Mouse (Mus musculus) heart, postnatal 0 days (tissue): ENCODE measurements at regions not wholly inside any gene's neighbourhood (a gene's known extent, or its start where the extent isn't known, plus 50 kb on each side); places are given as distances from the start of the nearest gene placed in this dataset.
A peak's percentile ranks its signal among the peaks of the same experiment; 100 is the strongest.

Source experiments
- CTCF ChIP-seq: IDR thresholded peaks from 2 replicates; pipeline ENCODE4 v1.5.1; 2016; ENCODE audit warnings: antibody characterized with exemption, control low read depth, low read depth
- EP300 ChIP-seq: IDR thresholded peaks from 2 replicates; pipeline ENCODE4 v1.6.1; 2016; ENCODE audit warnings: antibody characterized with exemption, low read depth

DNA sequence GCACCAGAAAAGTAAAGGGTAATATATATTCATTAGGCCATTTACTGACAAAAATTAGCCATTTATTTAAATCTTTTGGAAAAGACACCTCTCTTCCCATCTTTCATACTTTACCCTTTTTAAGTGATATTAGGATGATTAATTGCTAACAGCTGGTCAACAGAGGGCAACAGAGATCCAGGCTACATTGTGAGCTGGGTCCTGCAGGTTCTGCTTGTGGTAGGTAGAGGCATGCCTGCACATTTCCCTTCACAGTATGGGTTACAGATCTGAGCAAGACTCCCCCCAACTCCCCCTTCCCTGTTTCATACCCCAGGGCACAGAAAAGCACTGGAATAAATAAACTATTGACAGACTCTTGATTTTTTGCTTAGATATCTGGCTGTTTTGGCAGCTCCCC is 408.1 kb downstream of the Plod2 start:
- TF ChIP-seq CTCF (peak; percentile 27), EP300 (no peak)
